Mouse (Mus musculus): ENCODE results near the gene U90926. TPM values are rescaled to one million over a fixed set of nuclear protein-coding genes. Genes with fewer than 3 reads are reported as not detected.

U90926 gene
- not detected in 2 replicates for total RNA-seq (2021)
- long read RNA-seq, partial matches to known transcripts: 0 of 1 reads
- long read RNA-seq, other reads (novel, unspliced or antisense): 0 of 1 reads

DNA sequence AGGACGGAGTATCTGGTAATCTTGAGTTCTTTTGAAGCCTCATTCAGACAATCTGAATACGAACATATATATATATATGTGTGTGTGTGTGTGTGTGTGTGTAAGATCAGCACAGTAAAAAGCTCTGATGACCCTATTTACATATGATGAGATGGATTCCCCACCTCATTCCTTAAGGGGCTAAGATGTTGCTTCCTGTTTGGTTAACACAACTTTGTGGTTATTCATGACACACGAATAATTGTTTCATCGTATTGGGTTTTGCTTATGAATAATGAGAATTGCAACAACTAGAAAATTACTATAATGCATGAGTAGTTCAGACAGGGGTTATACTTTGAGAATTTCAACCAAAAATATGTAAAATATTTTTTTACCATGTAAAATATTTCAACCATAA is at the start of gene U90926:
Gene U90926 (minus strand): TSS at position 101 of the 400 bp plus-strand sequence.
- DNase-seq: no peak

GRCm38 (mm10) chr5:92263761-92264359 is 48.7 kb upstream of the U90926 start:
- DNase-seq: peak; percentile 37

- DNase-seq: no peak
Observed at GRCm38 (mm10) chr5:92262646-92263045, 47.4 kb upstream of the U90926 start.

DNA sequence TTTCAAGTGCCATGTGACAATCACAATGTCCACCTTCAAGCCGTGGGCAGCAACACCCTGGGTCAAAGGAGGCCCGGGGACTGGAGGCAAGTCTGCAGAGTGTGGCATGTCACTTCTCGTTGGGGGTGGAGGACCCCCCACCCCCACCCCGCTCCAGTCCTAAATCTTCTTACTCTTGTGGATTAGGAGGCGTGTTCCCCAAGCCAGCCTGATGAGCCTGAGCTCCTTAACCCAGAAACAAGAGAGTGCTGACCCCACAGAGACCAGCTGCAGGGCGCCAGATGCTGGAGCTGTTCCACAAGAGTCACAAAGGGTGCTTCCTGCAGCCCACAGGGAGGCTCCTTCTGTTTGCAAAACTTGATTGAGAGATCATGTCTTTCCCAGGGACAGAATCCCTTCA is 41.0 kb upstream of the U90926 start, which contains the start of gene Ppef2:
Gene Ppef2 (minus strand): TSS at position 61 of the 400 bp plus-strand sequence.
- no peak for DNase-seq

DNA sequence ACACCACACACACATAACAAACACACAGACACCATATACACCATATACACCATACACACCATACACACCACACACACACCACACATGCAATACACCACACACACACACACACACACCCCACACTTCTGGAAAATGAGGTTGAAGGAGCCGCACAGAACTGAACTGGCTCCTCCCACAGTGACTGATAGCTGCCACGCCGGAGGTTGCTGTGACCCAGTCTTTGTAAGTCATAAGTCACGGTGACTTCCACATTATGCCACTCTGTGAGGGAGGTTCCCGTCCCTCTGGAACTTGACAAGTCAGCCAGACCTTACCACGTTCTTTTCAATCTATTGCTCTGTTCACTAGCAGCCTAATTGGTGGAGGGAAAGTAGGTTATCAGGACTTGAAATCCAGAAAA is 39.3 kb upstream of the U90926 start:
- no peak for DNase-seq

- no peak for DNase-seq
Observed at GRCm38 (mm10) chr5:92252797-92253343, 37.7 kb upstream of the U90926 start.

DNA sequence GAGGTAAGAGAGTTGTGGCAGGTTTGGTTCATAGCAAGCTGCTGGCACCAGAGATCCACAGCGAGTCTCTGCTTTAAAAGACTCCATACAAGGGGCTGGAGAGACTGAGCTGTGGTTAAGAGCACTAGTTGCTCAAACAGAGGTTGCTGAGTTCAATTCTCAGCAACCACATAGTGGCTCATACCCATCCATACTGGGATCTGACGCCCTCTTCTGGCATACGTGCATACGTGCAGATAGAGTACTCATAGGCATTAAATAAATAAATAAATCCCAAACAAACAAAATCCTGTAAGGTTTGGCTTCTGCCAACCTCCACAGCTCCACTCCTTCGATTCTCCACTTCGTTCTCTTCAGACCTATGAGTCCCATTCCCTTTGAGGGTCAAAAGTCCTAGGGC is 36.8 kb upstream of the U90926 start:
- DNase-seq: no peak

DNA sequence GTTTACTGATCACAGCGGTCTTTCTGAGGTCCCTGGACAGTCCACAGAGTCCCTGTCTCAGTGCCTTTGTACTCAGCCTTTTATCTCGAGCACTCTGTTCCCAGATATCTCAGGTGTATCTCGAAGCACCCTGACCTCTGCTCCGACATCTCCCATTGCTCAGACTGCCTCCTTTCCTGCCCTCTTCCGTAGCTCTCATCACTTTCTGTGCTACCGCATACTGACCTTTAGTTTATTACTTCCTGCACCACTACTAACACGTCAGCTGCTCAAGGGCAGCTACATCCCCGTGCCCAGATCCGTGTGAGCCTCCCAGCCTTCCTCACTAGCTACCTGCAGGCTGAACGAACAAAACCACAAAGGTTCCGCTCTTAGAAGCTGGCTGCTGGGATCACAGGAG is 33.4 kb upstream of the U90926 start:
- DNase-seq: no peak

DNA sequence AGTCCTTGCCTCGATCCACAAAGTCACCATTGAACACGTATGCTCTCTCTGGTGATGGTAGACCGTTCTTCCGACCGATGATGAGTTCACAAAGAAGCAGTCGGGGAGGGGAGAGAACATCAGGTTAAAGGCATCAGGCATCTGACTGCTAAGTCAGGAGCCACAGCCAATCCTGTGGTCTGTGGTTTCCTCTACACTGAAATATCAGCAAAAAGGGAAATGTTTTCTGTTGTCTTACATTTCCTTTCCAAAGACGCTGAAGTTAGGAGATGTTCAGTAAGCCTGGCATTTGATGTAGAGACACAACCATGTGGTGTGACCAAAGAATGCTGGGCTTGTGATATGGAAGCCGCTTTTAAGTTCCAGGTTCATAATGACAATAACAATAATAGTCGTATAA is 30.3 kb upstream of the U90926 start:
- no peak for DNase-seq

- no peak for DNase-seq
Observed at GRCm38 (mm10) chr5:92244900-92245299, 29.7 kb upstream of the U90926 start.

- DNase-seq: no peak
Observed at GRCm38 (mm10) chr5:92240769-92241168, 25.6 kb upstream of the U90926 start.

- peak; percentile 68 for DNase-seq
Observed at GRCm38 (mm10) chr5:92239333-92240232, 24.4 kb upstream of the U90926 start.

DNA sequence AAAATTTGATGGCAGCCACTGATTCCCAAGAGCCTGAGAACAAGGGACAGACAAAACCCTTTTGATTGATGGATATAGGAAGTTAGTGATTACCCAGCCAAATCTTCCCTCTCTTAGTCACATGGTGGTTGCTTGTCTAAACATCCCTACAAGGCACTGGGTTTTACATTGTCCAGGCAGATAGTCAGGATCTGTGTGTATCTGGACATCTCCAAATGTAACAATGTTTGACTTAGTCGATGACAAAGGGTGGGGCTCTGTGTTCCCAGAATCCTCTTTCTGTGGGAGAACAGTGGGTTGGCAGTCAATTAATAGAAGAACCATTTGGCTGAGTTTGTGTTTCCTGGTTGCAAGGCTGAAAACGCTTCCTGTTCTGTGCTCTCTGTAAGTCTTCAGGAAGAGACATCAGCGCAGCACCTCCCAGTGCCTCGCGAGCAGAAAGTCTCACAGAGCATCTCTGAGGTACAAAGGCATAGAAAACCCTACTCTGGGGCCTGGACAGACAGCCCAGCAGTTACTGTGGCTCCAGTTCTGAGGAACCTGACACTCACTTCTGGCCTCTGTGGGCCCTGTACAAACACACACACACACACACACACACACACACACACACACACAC is 19.8 kb upstream of the U90926 start:
- DNase-seq: no peak

DNA sequence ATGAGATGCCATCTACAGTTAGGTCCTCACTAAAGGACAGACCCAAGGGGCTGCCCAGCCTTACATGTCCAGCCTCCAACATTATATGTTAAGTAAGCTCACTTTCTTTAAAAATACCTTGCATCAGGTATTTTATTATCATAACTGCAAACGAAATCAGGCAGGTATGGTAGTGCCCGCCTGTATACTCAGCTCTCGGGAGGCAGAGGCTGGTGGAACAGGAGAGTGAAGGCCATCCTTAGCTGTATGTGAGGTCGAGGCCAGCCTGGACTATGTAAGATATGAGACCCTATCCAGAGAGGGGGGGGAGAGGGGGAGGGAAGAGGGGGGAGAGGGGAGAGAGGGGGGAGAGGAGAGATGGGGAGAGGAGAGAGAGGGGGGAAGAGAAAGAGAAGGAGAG is 18.2 kb upstream of the U90926 start:
- DNase-seq: no peak

DNA sequence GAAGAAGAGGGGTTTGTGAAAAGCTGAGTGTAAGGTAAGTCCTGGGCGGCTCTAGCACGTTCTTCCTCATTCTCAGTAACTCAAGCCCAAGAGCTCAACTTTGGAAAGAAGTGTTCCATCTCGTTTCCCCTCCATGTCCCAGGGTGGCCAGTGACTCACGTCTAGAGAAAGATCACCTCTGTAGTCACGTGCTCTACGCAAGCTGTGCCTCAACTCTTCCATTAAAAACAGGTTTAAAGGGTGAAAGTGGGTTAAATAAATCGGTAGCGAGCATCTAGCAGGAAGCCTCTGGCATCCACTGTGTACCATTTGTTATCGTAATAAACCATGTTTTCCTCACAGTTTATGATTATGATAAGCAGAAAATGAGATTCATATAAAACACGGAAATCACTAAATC is 16.6 kb upstream of the U90926 start:
- no peak for DNase-seq

- DNase-seq: no peak
Observed at GRCm38 (mm10) chr5:92230306-92230705, 15.1 kb upstream of the U90926 start.

GRCm38 (mm10) chr5:92229514-92229913 is 14.3 kb upstream of the U90926 start:
- DNase-seq: no peak

DNA sequence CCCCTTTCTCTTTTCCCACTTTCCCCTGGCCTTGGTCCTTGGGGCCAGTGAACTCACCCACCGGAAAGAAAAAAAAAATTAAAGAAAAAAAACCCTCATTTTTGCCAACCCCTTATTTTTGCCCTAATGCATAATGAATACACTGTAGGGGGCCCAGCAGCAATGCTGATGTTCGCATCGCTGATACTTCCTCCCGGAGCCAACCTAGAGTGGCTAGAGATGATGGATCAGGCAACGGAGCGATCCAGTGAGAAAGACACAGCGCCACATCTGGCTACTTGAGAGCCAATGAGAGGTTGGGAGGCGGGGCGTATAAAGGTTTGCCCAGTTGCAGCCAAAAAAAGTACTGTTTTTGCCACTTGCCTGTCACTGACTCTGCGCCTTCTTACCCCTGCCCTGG is 13.6 kb upstream of the U90926 start:
- no peak for DNase-seq

DNA sequence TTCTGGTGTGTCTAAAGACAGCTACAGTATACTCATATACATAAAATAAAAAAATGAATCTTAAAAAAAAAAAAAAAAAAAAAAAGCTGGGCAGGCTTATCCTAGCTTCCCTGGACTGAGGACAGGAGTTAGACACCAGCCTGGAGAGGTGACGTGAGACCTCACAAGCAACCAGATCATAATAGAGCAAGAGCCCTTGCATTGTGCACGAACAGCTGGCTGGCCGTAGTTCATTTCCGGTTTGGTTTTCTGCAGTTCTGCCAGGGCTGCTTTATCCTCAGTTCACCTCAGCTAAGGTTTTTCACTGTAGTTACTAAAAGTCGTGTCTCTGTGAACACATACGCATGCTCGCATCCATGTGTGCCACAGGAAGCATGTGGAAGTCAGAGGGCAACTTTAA is 12.6 kb upstream of the U90926 start:
- no peak for DNase-seq

DNA sequence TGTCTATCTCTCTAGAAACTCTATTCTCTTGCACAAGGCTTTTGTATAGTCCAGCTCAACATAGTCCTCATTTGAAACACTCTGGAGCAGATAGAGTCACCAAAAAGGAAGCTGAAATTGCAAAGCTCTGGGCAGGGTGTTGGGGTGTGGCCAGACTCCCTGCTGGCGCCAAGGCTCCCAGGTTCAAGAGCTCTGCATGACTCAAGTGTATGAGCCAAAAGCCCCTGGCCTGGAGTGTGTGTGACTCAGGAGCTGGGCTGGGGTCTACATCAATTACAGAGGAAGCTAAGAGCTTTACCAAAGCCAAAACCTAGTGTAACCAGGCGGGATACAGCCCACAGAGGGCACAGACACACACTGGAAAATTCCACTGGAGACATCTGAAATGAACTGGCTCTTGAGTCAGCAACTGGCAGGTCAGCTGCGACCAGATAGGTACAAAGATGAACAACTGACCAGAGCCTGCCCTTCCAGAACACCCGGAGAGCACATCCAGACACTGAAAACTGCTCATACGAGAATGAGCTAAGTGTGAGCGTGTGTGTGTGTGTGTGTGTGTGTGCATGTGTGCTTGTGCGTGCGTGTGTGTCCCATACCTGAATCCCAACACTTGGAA is 5.2 kb upstream of the U90926 start:
- no peak for DNase-seq

DNA sequence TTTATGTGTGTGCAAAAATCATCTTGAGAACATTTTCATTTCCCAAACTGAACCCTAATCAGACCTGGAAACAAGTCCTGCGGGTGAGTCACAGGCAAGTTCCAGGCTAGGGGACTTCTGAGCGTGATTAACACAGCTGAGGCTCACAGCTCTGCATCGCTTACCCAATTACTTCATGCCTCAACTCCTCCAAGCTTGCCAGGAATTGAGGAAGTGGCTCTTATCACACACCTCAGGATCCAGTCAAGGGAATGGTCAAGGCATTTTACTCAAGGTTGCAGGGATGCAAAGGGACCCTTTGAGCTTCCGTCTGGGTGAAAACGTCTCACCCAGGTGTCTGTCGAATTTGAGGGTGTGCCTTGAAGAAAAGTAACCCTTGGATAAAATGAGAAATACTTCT is 4.6 kb upstream of the U90926 start:
- no peak for DNase-seq
